Mouse (Mus musculus): ENCODE measurements at regions not wholly inside any gene's neighbourhood (a gene's known extent, or its start where the extent isn't known, plus 50 kb on each side); places are given as distances from the start of the nearest gene placed in this dataset.

- DNase-seq (ENCODE audit: low spot score): no peak
Measured at GRCm38 (mm10) chr8:89171561-89171960, 127.6 kb upstream of the Sall1 start.

- DNase-seq (ENCODE audit: low spot score): no peak
Measured at GRCm38 (mm10) chr8:89169484-89169883, 125.5 kb upstream of the Sall1 start.

- DNase-seq (ENCODE audit: low spot score): no peak
Measured at GRCm38 (mm10) chr8:89167026-89167425, 123.1 kb upstream of the Sall1 start.

GRCm38 (mm10) chr8:89156909-89157308 is 112.9 kb upstream of the Sall1 start:
- no peak for DNase-seq (ENCODE audit: low spot score)

GRCm38 (mm10) chr8:89153605-89154004 is 109.6 kb upstream of the Sall1 start:
- no peak for DNase-seq (ENCODE audit: low spot score)

GRCm38 (mm10) chr8:89152867-89153595 is 109.1 kb upstream of the Sall1 start:
- no peak for DNase-seq (ENCODE audit: low spot score)

GRCm38 (mm10) chr8:89152331-89152730 is 108.4 kb upstream of the Sall1 start:
- no peak for DNase-seq (ENCODE audit: low spot score)

GRCm38 (mm10) chr8:89150952-89151351 is 107.0 kb upstream of the Sall1 start:
- DNase-seq (ENCODE audit: low spot score): no peak

GRCm38 (mm10) chr8:89141529-89142235 is 97.7 kb upstream of the Sall1 start:
- no peak for DNase-seq (ENCODE audit: low spot score)

GRCm38 (mm10) chr8:89139876-89140275 is 95.9 kb upstream of the Sall1 start:
- DNase-seq (ENCODE audit: low spot score): no peak

- no peak for DNase-seq (ENCODE audit: low spot score)
Measured at GRCm38 (mm10) chr8:89138416-89139125, 94.6 kb upstream of the Sall1 start.

GRCm38 (mm10) chr8:89134581-89135484 is 90.9 kb upstream of the Sall1 start:
- DNase-seq (ENCODE audit: low spot score): no peak

GRCm38 (mm10) chr8:89134058-89134457 is 90.1 kb upstream of the Sall1 start:
- no peak for DNase-seq (ENCODE audit: low spot score)

GRCm38 (mm10) chr8:89121051-89121450 is 77.1 kb upstream of the Sall1 start:
- DNase-seq (ENCODE audit: low spot score): no peak

GRCm38 (mm10) chr8:89107895-89108660 is 64.1 kb upstream of the Sall1 start:
- DNase-seq (ENCODE audit: low spot score): no peak

- no peak for DNase-seq (ENCODE audit: low spot score)
Measured at GRCm38 (mm10) chr8:89106346-89106745, 62.4 kb upstream of the Sall1 start.

GRCm38 (mm10) chr8:89097396-89097795 is 53.4 kb upstream of the Sall1 start:
- DNase-seq (ENCODE audit: low spot score): no peak
